Mouse (Mus musculus): ENCODE measurements around the gene Foxg1. TPM values are rescaled to one million over a fixed set of nuclear protein-coding genes. Genes with fewer than 3 reads are reported as not detected.

Foxg1 gene
- polyA plus RNA-seq, 1 experiment: not detected

GRCm38 (mm10) chr12:49398163-49398540 lies 15.7 kb downstream of the Foxg1 start:
- Histone ChIP-seq H3K27me3 (replicated peaks; ENCODE audit: control insufficient read depth, insufficient read depth, low read length) (peaks cover 1% of the 10 kb centered on the region; the same call in 1 of the 2 replicates), H3K36me3 (ENCODE audit: control insufficient read depth, insufficient read depth, low read length) (no peaks in the 10 kb centered on the region), H3K27ac (ENCODE audit: insufficient read depth, low read depth, low read length) (no peak overlapping the region), H3K4me1 (ENCODE audit: control insufficient read depth, insufficient read depth, low read length) (no peaks in the 10 kb centered on the region), H3K4me3 (ENCODE audit: insufficient read depth, low read depth, low read length) (no peak overlapping the region)
- TF ChIP-seq CTCF (conservative IDR thresholded peaks at IDR 0.05; ENCODE audit: insufficient read depth, insufficient read length, low read depth, low read length) (no peak), POLR2A (IDR thresholded peaks at IDR 0.05; ENCODE audit: low read depth, low read length) (no peak)
- DNase-seq: no peak

DNA sequence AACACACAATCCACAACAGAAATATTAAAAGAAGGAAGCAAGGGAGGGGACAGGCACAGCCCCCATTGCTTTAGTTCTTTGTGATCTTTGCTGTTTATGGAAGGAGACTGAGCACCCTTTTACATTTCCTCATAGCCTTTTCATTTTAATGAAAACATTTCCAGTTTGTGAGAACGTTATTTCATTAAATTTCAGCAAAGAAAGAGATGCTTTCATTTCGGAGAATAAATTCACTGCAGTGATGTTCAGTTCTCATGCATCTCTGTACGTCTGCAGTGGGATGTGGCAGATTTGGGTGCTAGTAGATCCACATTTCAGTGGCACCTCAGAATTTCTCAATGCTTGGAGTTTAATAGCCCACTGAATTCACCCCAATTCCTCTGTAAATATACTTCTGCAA lies 16.2 kb downstream of the Foxg1 start:
- TF ChIP-seq POLR2A (IDR thresholded peaks at IDR 0.05; ENCODE audit: low read depth, low read length) (no peak), CTCF (conservative IDR thresholded peaks at IDR 0.05; ENCODE audit: insufficient read depth, insufficient read length, low read depth, low read length) (no peak)
- Histone ChIP-seq H3K36me3 (ENCODE audit: control insufficient read depth, insufficient read depth, low read length) (no peaks in the 10 kb centered on the region), H3K4me3 (ENCODE audit: insufficient read depth, low read depth, low read length) (no peak overlapping the region), H3K27ac (ENCODE audit: insufficient read depth, low read depth, low read length) (no peak overlapping the region), H3K4me1 (ENCODE audit: control insufficient read depth, insufficient read depth, low read length) (no peaks in the 10 kb centered on the region), H3K27me3 (replicated peaks; ENCODE audit: control insufficient read depth, insufficient read depth, low read length) (peaks cover 1% of the 10 kb centered on the region; the same call in 1 of the 2 replicates)
- WGBS: 22% methylated on average over 3 of the region's 3 CpGs
- DNase-seq: no peak

- Histone ChIP-seq H3K27me3 (replicated peaks; ENCODE audit: control insufficient read depth, insufficient read depth, low read length) (peaks cover 1% of the 10 kb centered on the region; the same call in 1 of the 2 replicates), H3K27ac (ENCODE audit: insufficient read depth, low read depth, low read length) (no peak overlapping the region)
- DNase-seq: no peak
These were observed 17.2 kb downstream of the Foxg1 start for GRCm38 (mm10) chr12:49399611-49400010.

DNA sequence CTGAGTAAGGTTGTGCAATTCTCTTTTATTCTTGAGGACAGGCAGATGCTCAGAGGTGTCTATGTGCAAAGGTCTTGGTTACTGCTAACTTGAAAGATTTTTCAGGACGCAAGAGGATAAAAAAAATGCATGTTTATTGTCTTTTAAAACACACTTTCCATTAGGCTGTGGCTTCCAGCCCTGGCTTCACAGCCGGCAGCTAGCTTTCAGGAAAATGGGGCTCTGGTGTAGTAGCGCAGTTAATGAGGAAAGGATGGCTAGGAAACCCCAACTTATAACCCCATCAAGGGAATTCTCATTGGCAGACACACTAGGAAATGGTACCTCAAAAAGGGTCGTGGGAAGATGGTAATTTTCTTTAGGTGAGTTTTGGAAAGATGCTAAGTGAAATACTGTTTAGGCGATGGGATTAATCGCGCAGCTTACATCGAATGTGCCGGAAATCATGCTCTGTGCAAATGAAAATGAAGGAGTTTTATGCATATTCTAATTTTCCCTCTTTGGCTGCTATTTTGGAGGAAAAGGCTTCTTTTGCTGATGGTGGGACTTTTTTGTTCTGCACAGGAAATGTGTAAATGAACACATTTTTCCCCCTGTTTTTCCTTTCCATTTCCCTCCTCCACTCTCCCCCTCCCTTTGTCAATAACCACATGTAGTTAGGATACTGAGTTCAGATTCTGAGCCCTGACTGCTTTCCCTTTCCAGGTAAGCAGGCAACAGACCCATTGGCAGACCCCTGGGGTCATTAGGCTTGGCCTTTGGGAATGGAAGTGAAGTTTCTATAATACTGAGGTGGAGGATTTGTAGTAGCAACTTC lies 17.8 kb downstream of the Foxg1 start:
- no peak overlapping the region for H3K4me3 ChIP-seq (ENCODE audit: insufficient read depth, low read depth, low read length)
- no peak for DNase-seq
- peaks cover 1% of the 10 kb centered on the region; the same call in 1 of the 2 replicates for H3K27me3 ChIP-seq (replicated peaks; ENCODE audit: control insufficient read depth, insufficient read depth, low read length)
- no peak for TF ChIP-seq CTCF (conservative IDR thresholded peaks at IDR 0.05; ENCODE audit: insufficient read depth, insufficient read length, low read depth, low read length)
- no peak for TF ChIP-seq POLR2A (IDR thresholded peaks at IDR 0.05; ENCODE audit: low read depth, low read length)
- 6% methylated on average over 9 of the region's 9 CpGs for WGBS
- no peaks in the 10 kb centered on the region for H3K36me3 ChIP-seq (ENCODE audit: control insufficient read depth, insufficient read depth, low read length)
- H3K27ac ChIP-seq (ENCODE audit: insufficient read depth, low read depth, low read length): no peak overlapping the region
- no peaks in the 10 kb centered on the region for H3K4me1 ChIP-seq (ENCODE audit: control insufficient read depth, insufficient read depth, low read length)

More at GRCm38 (mm10) chr12:49399611-49400010, 17.2 kb downstream of the Foxg1 start:
- no peak overlapping the region for H3K4me3 ChIP-seq (ENCODE audit: insufficient read depth, low read depth, low read length)
- H3K36me3 ChIP-seq (ENCODE audit: control insufficient read depth, insufficient read depth, low read length): no peaks in the 10 kb centered on the region
- TF ChIP-seq POLR2A (IDR thresholded peaks at IDR 0.05; ENCODE audit: low read depth, low read length) (no peak), CTCF (conservative IDR thresholded peaks at IDR 0.05; ENCODE audit: insufficient read depth, insufficient read length, low read depth, low read length) (no peak)
- no peaks in the 10 kb centered on the region for H3K4me1 ChIP-seq (ENCODE audit: control insufficient read depth, insufficient read depth, low read length)
- WGBS: 2% methylated on average over 1 of the region's 1 CpGs

GRCm38 (mm10) chr12:49400853-49401118 lies 18.3 kb downstream of the Foxg1 start:
- no peak overlapping the region for H3K4me3 ChIP-seq (ENCODE audit: insufficient read depth, low read depth, low read length)
- TF ChIP-seq POLR2A (IDR thresholded peaks at IDR 0.05; ENCODE audit: low read depth, low read length) (no peak), CTCF (conservative IDR thresholded peaks at IDR 0.05; ENCODE audit: insufficient read depth, insufficient read length, low read depth, low read length) (no peak)
- no peak for DNase-seq
- no peak overlapping the region for H3K27ac ChIP-seq (ENCODE audit: insufficient read depth, low read depth, low read length)
- H3K27me3 ChIP-seq (replicated peaks; ENCODE audit: control insufficient read depth, insufficient read depth, low read length): peaks cover 1% of the 10 kb centered on the region; the same call in 1 of the 2 replicates
- H3K4me1 ChIP-seq (ENCODE audit: control insufficient read depth, insufficient read depth, low read length): no peaks in the 10 kb centered on the region
- 2% methylated on average over 8 of the region's 8 CpGs for WGBS
- no peaks in the 10 kb centered on the region for H3K36me3 ChIP-seq (ENCODE audit: control insufficient read depth, insufficient read depth, low read length)

DNA sequence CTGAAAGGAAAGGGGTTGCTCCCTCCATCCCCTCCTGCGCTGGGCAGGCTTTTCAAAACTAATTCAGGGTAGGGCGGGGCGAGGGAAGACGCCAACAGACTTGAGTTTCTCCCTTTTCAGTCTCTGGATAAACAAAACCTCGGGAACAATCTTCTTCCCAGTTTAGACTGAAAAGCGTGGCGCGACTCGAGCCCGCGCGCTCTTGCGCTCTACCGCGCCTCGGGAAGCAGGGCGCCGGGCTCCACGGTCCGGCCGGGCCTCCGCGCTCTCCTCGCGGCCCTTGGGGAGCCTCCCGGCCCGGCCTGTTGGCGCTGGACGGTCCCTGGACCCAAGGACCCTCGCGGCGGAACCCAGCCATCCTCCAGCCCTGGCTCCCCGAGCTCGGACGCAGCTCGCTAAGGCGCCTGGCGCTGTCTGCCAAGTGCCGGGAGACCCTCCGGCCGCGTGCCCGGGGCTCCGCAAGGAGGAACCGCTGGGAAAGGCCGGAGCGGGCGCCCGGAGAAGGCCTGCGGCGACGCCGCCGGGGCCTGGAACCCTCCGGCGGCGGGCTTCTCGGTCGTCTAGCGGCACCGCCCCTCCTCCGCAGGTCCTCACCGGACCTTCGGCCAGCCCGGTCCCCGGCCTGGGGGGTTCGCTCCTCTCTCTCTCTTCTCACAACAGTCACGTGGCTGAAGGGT lies 18.8 kb downstream of the Foxg1 start:
- TF ChIP-seq CTCF (conservative IDR thresholded peaks at IDR 0.05; ENCODE audit: insufficient read depth, insufficient read length, low read depth, low read length) (no peak), POLR2A (IDR thresholded peaks at IDR 0.05; ENCODE audit: low read depth, low read length) (no peak)
- Histone ChIP-seq H3K4me3 (ENCODE audit: insufficient read depth, low read depth, low read length) (no peak overlapping the region), H3K27ac (ENCODE audit: insufficient read depth, low read depth, low read length) (no peak overlapping the region), H3K27me3 (replicated peaks; ENCODE audit: control insufficient read depth, insufficient read depth, low read length) (peaks cover 1% of the 10 kb centered on the region; the same call in 1 of the 2 replicates), H3K36me3 (ENCODE audit: control insufficient read depth, insufficient read depth, low read length) (no peaks in the 10 kb centered on the region), H3K4me1 (ENCODE audit: control insufficient read depth, insufficient read depth, low read length) (no peaks in the 10 kb centered on the region)
- WGBS: 1% methylated on average over 68 of the region's 68 CpGs
- no peak for DNase-seq

GRCm38 (mm10) chr12:49401796-49402130 lies 19.3 kb downstream of the Foxg1 start:
- Histone ChIP-seq H3K27ac (ENCODE audit: insufficient read depth, low read depth, low read length) (no peak overlapping the region), H3K4me1 (ENCODE audit: control insufficient read depth, insufficient read depth, low read length) (no peaks in the 10 kb centered on the region), H3K36me3 (ENCODE audit: control insufficient read depth, insufficient read depth, low read length) (no peaks in the 10 kb centered on the region), H3K4me3 (ENCODE audit: insufficient read depth, low read depth, low read length) (no peak overlapping the region), H3K27me3 (replicated peaks; ENCODE audit: control insufficient read depth, insufficient read depth, low read length) (peaks cover 1% of the 10 kb centered on the region; the same call in 1 of the 2 replicates)
- no peak for DNase-seq
- WGBS: under 1% methylated on average over 5 of the region's 5 CpGs
- TF ChIP-seq POLR2A (IDR thresholded peaks at IDR 0.05; ENCODE audit: low read depth, low read length) (no peak), CTCF (conservative IDR thresholded peaks at IDR 0.05; ENCODE audit: insufficient read depth, insufficient read length, low read depth, low read length) (no peak)

Data from kidney, adult 2 months (tissue).